Mouse (Mus musculus): Measurements from ENCODE around the gene Fcgrt. TPM values are rescaled to one million over a fixed set of nuclear protein-coding genes. Genes with fewer than 3 reads are reported as not detected.
"Not testable (repeated sequence)": the region's sequence is repeated elsewhere in the genome, so short reads cannot be mapped to it uniquely, and the experiment has no call there.

The Fcgrt gene
- polyA plus RNA-seq, 1 experiment from 2014 or later: 334 TPM

DNA sequence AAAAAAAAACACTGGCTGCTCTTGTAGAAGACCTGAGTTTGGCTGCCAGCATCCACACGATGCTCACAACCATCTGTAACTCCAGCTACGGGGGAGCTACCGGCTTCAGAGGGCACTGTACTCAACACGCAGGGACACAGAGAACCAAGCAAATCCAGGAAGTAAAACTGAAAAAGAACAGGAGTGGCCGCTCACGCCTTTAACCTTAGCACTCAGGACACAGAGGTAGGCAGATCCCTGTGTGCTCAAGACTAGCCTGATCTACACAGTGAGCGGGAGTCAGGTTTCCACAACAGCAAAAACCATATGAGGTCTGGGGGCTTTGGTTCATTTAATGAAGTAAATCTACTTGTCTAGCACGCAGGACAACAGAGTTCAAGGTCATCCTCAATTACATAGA lies 1.8 kb upstream of the Fcgrt start:
- H3K9me3 ChIP-seq (ENCODE audit: control insufficient read depth, low read length): no peaks in the 10 kb centered on the region
- peaks cover 25% of the 10 kb centered on the region for H3K4me1 ChIP-seq (ENCODE audit: control insufficient read depth, insufficient read depth, low read length)
- ATAC-seq: peak; percentile 63
- H3K4me3 ChIP-seq (ENCODE audit: low read length): no peak overlapping the region
- peak overlapping the region; percentile 31 for H3K27ac ChIP-seq (ENCODE audit: low read length)
- WGBS: 58% methylated on average over 8 of the region's 8 CpGs
- H3K36me3 ChIP-seq (ENCODE audit: control insufficient read depth, insufficient read depth, low read length): no peaks in the 10 kb centered on the region
- no peaks in the 10 kb centered on the region for H3K27me3 ChIP-seq (replicated peaks; ENCODE audit: control insufficient read depth, insufficient read depth, low read length)
- H3K9ac ChIP-seq (ENCODE audit: low read depth, low read length): no peak overlapping the region
- no peak overlapping the region for H3K4me2 ChIP-seq (ENCODE audit: low read depth, low read length)

DNA sequence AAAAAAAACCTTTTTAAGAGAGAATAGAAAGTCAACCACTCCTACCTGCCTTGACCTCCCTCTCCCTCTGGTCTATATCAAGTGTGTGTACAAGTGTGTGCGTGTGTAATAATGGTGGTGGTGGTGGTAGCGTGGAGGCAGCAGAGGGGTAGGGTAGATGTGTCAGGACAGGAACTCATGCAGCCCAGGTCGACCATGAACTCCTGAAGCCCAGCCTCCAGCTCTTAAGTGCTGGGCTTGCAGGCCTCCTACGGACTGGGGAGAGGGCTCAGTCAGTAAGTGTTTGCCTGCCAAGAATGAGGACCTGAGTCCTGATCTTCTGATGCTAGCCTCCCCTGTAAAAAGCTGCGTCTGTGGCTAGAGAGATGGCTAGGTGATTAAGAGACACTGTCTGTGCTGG lies 1.3 kb upstream of the Fcgrt start:
- H3K9ac ChIP-seq (ENCODE audit: low read depth, low read length): no peak overlapping the region
- 80% methylated on average over 5 of the region's 5 CpGs for WGBS

DNA sequence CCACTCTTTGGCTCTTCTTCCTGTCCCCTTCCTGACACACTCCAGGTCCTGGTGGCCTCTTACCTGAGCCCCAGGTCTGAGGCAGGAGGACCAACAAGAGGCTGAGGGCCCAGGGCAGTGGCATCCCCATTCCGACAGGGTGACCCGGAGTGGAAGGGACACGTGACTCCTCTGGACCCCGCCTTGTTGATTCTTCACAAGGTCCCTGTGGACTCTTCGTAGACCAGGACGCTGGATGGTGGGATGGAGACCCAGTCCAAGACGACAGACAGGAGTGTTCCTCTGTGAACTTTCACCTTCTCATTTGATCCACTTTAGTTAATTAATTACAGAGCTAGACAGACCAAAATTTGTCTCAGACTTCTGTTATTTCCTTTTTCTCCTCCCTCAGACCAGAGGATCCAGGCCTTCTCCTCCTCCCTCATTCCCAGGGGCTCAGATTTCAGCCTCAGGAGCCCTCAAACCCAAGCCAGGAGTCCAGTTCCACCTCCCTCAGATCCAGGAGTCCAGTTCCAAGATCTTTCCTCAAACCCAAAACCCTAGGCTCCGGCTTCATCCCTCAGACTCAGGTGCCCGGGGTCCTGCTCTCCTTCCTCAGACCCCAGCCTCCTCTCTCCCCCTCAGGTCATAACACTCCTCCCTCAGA lies 588 bp downstream of the Fcgrt start:
- H3K36me3 ChIP-seq (ENCODE audit: control insufficient read depth, insufficient read depth, low read length): no peaks in the 10 kb centered on the region
- peak; percentile 33 for ATAC-seq
- peak overlapping the region; percentile 55 for H3K4me3 ChIP-seq (ENCODE audit: low read length)
- no peaks in the 10 kb centered on the region for H3K9me3 ChIP-seq (ENCODE audit: control insufficient read depth, low read length)
- H3K4me1 ChIP-seq (ENCODE audit: control insufficient read depth, insufficient read depth, low read length): peaks cover 25% of the 10 kb centered on the region
- WGBS: 35% methylated on average over 9 of the region's 9 CpGs
- H3K9ac ChIP-seq (ENCODE audit: low read depth, low read length): peak overlapping the region; percentile 75
- no peaks in the 10 kb centered on the region for H3K27me3 ChIP-seq (replicated peaks; ENCODE audit: control insufficient read depth, insufficient read depth, low read length)
- peak overlapping the region; percentile 93 for H3K27ac ChIP-seq (ENCODE audit: low read length)
- H3K4me2 ChIP-seq (ENCODE audit: low read depth, low read length): peak overlapping the region; percentile 65

More for the DNA sequence above, 1.3 kb upstream of the Fcgrt start:
- H3K4me2 ChIP-seq (ENCODE audit: low read depth, low read length): no peak overlapping the region
- H3K9me3 ChIP-seq (ENCODE audit: control insufficient read depth, low read length): no peaks in the 10 kb centered on the region
- H3K27ac ChIP-seq (ENCODE audit: low read length): 0 out of 2 replicates have a peak overlapping the region, but pooled peaks have one; percentile 11
- no peak for ATAC-seq
- peaks cover 25% of the 10 kb centered on the region for H3K4me1 ChIP-seq (ENCODE audit: control insufficient read depth, insufficient read depth, low read length)
- no peaks in the 10 kb centered on the region for H3K27me3 ChIP-seq (replicated peaks; ENCODE audit: control insufficient read depth, insufficient read depth, low read length)
- no peaks in the 10 kb centered on the region for H3K36me3 ChIP-seq (ENCODE audit: control insufficient read depth, insufficient read depth, low read length)
- no peak overlapping the region for H3K4me3 ChIP-seq (ENCODE audit: low read length)

DNA sequence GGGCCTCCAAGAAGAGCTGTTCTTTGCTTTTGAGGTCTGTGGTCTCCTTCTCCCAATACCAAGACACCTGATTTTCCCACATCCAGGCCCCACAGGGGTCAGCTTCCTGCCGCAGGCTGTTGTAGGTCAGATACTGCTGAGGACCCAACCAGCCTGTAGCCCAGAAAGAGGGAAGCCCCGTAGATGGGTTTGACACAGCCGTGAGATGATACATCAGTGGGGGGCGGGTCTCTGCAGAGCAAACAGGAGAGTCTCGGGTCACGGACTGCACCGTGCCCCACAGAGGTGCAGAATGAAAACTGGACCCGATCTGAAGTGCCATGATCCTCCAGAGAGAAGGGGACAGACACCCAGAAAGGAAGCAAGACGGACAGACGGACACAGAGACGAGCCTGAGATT lies 1.2 kb downstream of the Fcgrt start:
- H3K9me3 ChIP-seq (ENCODE audit: control insufficient read depth, low read length): no peaks in the 10 kb centered on the region
- peak overlapping the region; percentile 75 for H3K9ac ChIP-seq (ENCODE audit: low read depth, low read length)
- H3K4me1 ChIP-seq (ENCODE audit: control insufficient read depth, insufficient read depth, low read length): peaks cover 25% of the 10 kb centered on the region
- no peaks in the 10 kb centered on the region for H3K27me3 ChIP-seq (replicated peaks; ENCODE audit: control insufficient read depth, insufficient read depth, low read length)
- H3K4me2 ChIP-seq (ENCODE audit: low read depth, low read length): peak overlapping the region; percentile 65
- WGBS: 70% methylated on average over 11 of the region's 11 CpGs
- H3K27ac ChIP-seq (ENCODE audit: low read length): peak overlapping the region; percentile 93; the same call in 1 of the 2 replicates
- no peaks in the 10 kb centered on the region for H3K36me3 ChIP-seq (ENCODE audit: control insufficient read depth, insufficient read depth, low read length)
- peak overlapping the region; percentile 55 for H3K4me3 ChIP-seq (ENCODE audit: low read length)
- no peak for ATAC-seq

DNA sequence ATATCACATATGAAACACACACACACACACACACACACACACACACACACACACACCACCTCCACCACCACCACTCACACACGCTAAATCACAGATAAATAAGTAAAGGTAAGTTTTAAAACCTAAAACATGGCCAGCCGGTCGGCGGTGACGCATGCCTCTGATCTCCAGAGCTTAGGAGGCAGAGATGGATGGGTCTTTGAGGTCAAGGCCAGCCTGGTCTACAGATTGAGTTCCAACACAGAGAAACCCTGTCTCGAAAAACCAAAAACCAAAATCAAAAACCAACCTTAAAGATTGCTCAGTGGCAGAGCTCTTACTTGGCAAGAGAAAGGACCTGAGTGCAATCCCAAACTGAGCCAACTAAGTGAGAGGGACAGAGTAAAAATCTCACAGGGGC lies 3.6 kb downstream of the Fcgrt start:
- Histone ChIP-seq H3K9me3 (ENCODE audit: control insufficient read depth, low read length) (no peaks in the 10 kb centered on the region), H3K4me2 (ENCODE audit: low read depth, low read length) (no peak overlapping the region), H3K9ac (ENCODE audit: low read depth, low read length) (no peak overlapping the region), H3K4me3 (ENCODE audit: low read length) (no peak overlapping the region), H3K36me3 (ENCODE audit: control insufficient read depth, insufficient read depth, low read length) (0 out of 2 replicates have a peak, but pooled peaks cover 4% of the 10 kb centered on the region), H3K27ac (ENCODE audit: low read length) (no peak overlapping the region), H3K27me3 (replicated peaks; ENCODE audit: control insufficient read depth, insufficient read depth, low read length) (no peaks in the 10 kb centered on the region), H3K4me1 (ENCODE audit: control insufficient read depth, insufficient read depth, low read length) (peaks cover 25% of the 10 kb centered on the region)
- no peak for ATAC-seq
- 86% methylated on average over 6 of the region's 6 CpGs for WGBS

DNA sequence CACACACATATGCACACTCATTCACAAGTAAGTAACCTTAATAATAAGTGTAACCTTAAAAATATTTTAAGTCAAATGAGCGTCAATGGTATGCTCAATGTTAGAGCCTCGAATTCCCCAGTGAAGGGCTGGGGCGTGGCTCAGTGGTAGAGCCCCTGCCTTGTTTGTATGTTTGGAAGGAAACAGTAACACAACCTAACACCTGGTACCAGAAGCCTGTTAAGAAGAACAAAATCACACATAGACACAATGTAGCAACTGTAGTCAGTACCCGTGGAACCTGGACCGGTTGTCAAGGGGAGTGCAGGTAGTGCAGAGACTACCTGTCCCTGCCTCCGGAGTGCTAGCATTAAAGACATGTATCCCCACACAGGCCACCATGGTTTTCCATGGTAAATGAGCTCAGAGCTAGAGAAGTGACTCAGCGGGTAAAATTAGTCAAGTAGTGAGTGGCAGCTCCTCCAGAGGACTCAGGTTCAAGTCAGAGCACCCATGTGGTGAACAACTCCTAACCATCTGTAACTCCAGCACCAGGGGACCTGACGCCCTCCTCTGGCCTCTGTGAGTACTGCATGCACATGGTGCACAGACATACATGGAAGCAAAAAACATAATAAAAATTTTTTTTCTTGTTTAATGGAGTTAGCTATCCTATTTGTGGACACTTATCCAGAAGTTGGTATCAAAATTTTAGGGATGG lies 5.0 kb downstream of the Fcgrt start:
- Histone ChIP-seq H3K4me1 (ENCODE audit: control insufficient read depth, insufficient read depth, low read length) (peaks cover 19% of the 10 kb centered on the region), H3K36me3 (ENCODE audit: control insufficient read depth, insufficient read depth, low read length) (0 out of 2 replicates have a peak, but pooled peaks cover 4% of the 10 kb centered on the region), H3K4me3 (ENCODE audit: low read length) (no peak overlapping the region), H3K9ac (ENCODE audit: low read depth, low read length) (no peak overlapping the region), H3K27me3 (replicated peaks; ENCODE audit: control insufficient read depth, insufficient read depth, low read length) (no peaks in the 10 kb centered on the region), H3K27ac (ENCODE audit: low read length) (no peak overlapping the region), H3K9me3 (ENCODE audit: control insufficient read depth, low read length) (no peaks in the 10 kb centered on the region), H3K4me2 (ENCODE audit: low read depth, low read length) (no peak overlapping the region)
- WGBS: 89% methylated on average over 8 of the region's 8 CpGs
- no peak for ATAC-seq

DNA sequence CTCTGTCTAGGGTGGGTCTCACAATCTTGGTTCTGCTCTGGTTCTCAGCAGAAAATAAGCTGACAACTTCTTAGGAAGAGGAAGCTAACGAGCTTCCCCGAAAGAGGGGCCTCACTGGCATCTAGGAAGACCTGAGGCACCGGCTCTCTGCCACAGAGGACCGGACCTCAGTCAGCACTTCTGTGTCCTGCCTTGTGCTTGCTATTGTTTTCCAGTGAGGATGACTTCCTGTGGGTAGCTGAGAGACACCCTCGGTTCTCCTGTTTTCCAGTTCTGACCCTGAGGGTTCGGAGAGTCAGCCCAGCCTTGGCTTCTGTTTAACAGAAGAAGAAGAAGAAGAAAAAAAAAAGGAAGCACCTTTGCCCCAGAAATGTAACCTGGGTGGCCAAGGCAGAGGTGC lies 6.2 kb downstream of the Fcgrt start:
- no peaks in the 10 kb centered on the region for H3K9me3 ChIP-seq (ENCODE audit: control insufficient read depth, low read length)
- H3K4me3 ChIP-seq (ENCODE audit: low read length): no peak overlapping the region
- 58% methylated on average over 6 of the region's 6 CpGs for WGBS
- peaks cover 13% of the 10 kb centered on the region for H3K4me1 ChIP-seq (ENCODE audit: control insufficient read depth, insufficient read depth, low read length)
- no peak overlapping the region for H3K4me2 ChIP-seq (ENCODE audit: low read depth, low read length)
- H3K9ac ChIP-seq (ENCODE audit: low read depth, low read length): no peak overlapping the region
- H3K27me3 ChIP-seq (replicated peaks; ENCODE audit: control insufficient read depth, insufficient read depth, low read length): no peaks in the 10 kb centered on the region
- 0 out of 2 replicates have a peak, but pooled peaks cover 4% of the 10 kb centered on the region for H3K36me3 ChIP-seq (ENCODE audit: control insufficient read depth, insufficient read depth, low read length)
- H3K27ac ChIP-seq (ENCODE audit: low read length): peak overlapping the region; percentile 23; the same call in 1 of the 2 replicates
- ATAC-seq: no peak

DNA sequence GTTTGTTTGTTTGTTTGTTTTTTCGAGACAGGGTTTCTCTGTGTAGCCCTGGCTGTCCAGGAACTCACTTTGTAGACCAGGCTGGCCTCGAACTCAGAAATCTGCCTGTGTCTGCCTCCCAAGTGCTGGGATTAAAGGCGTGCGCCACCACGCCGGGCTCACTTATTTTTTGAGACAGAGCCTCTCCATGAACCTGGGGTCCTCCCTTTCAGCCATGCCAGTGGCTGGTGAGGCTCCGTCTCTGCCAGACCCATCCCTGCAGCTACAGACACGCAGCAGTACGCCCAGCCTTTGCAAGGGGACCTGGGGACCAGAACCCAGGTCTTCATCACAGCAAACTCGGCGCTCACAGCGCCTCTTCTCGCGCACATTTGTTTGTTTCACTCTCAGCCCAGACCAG lies 7.7 kb downstream of the Fcgrt start:
- H3K36me3 ChIP-seq (ENCODE audit: control insufficient read depth, insufficient read depth, low read length); H3K4me3 ChIP-seq (ENCODE audit: low read length); H3K27me3 ChIP-seq (replicated peaks; ENCODE audit: control insufficient read depth, insufficient read depth, low read length); H3K9ac ChIP-seq (ENCODE audit: low read depth, low read length); ATAC-seq; H3K27ac ChIP-seq (ENCODE audit: low read length); H3K4me2 ChIP-seq (ENCODE audit: low read depth, low read length); H3K9me3 ChIP-seq (ENCODE audit: control insufficient read depth, low read length): not testable (repeated sequence)
- peaks cover 13% of the 10 kb centered on the region for H3K4me1 ChIP-seq (ENCODE audit: control insufficient read depth, insufficient read depth, low read length)
- 95% methylated on average over 14 of the region's 14 CpGs for WGBS

DNA sequence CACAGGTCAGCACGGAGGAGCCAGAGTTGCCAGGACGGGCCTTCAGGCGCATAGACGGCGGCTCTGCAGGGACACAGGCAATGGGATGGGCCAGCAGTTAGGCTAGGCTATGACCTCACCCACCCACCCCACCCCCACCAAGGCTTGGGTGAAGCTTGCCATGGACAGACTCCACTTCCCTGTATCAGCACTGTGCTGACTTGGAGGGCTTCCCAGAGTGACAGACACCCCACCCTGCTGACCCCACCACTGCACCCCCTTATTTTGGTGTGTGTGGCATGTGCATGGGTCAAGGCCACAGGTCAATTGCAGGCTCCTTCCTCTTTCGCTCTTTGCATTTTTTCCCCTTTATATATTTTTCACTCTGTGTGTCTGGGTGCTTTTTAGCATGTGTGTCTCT lies 8.3 kb downstream of the Fcgrt start:
- 81% methylated on average over 6 of the region's 6 CpGs for WGBS

More for the DNA sequence above, 8.3 kb downstream of the Fcgrt start:
- Histone ChIP-seq H3K4me3 (ENCODE audit: low read length) (no peak overlapping the region), H3K4me1 (ENCODE audit: control insufficient read depth, insufficient read depth, low read length) (peaks cover 16% of the 10 kb centered on the region), H3K36me3 (ENCODE audit: control insufficient read depth, insufficient read depth, low read length) (0 out of 2 replicates have a peak, but pooled peaks cover 4% of the 10 kb centered on the region), H3K27me3 (replicated peaks; ENCODE audit: control insufficient read depth, insufficient read depth, low read length) (no peaks in the 10 kb centered on the region), H3K27ac (ENCODE audit: low read length) (no peak overlapping the region), H3K9ac (ENCODE audit: low read depth, low read length) (no peak overlapping the region), H3K4me2 (ENCODE audit: low read depth, low read length) (no peak overlapping the region), H3K9me3 (ENCODE audit: control insufficient read depth, low read length) (no peaks in the 10 kb centered on the region)
- no peak for ATAC-seq
